Mouse (Mus musculus): ENCODE measurements around the gene Snx18. TPM values are rescaled to one million over a fixed set of nuclear protein-coding genes. Genes with fewer than 3 reads are reported as not detected.

The Snx18 gene
- polyA plus RNA-seq, 1 experiment from 2014 or later, result 15.3 TPM

DNA sequence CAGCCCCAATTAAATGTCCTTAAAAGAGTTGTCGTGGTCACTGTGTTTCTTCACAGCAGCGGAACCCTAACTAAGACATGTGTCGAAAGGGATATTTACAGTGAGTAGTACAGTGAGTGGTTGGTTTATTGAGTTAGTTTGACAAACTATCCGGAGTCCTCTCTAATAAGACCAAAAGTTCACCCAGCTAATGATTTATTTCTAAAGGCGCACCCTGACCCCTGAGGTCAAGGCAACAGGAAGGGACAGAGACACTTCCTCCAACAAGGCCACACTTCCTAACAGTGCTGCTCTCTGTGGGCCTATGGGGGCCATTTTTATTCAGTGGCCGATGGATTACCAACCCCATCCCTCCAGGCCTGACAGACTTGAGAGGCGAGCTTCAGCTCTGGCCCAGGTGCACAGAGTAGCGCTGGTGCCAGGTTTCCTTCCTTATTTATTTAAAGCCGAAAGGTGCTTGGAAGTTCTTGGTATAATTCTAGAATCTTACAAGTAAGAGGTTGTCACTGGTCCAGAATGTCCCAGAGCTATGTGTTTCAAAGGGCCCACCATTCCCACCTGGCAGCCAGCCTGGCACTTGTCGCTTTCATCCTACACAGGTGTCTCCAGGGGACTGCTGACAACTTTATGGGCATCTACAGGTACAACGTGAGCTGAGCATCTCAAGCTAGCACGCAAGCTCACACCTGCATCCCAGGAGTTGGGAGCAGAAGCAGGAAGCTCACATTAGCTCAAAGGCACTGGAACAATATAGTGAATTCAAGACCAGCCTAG lies 16.3 kb downstream of the Snx18 start:
- no peak overlapping the region for H3K4me3 ChIP-seq (ENCODE audit: low read length)
- H3K4me2 ChIP-seq (ENCODE audit: low read depth, low read length), result no peak overlapping the region
- no peaks in the 10 kb centered on the region for H3K36me3 ChIP-seq (ENCODE audit: control insufficient read depth, insufficient read depth, low read length)
- 76% methylated on average over 12 of the region's 12 CpGs for WGBS
- no peak overlapping the region for H3K27ac ChIP-seq (ENCODE audit: low read length)
- no peaks in the 10 kb centered on the region for H3K27me3 ChIP-seq (ENCODE audit: control insufficient read depth, insufficient read depth, low read depth, low read length)
- ATAC-seq (ENCODE audit: low read depth), result no peak
- H3K4me1 ChIP-seq (replicated peaks; ENCODE audit: control insufficient read depth, insufficient read depth, low read length), result peaks cover 56% of the 10 kb centered on the region
- H3K9ac ChIP-seq (ENCODE audit: low read length), result no peak overlapping the region
- no peaks in the 10 kb centered on the region for H3K9me3 ChIP-seq (ENCODE audit: control insufficient read depth, low read length)

DNA sequence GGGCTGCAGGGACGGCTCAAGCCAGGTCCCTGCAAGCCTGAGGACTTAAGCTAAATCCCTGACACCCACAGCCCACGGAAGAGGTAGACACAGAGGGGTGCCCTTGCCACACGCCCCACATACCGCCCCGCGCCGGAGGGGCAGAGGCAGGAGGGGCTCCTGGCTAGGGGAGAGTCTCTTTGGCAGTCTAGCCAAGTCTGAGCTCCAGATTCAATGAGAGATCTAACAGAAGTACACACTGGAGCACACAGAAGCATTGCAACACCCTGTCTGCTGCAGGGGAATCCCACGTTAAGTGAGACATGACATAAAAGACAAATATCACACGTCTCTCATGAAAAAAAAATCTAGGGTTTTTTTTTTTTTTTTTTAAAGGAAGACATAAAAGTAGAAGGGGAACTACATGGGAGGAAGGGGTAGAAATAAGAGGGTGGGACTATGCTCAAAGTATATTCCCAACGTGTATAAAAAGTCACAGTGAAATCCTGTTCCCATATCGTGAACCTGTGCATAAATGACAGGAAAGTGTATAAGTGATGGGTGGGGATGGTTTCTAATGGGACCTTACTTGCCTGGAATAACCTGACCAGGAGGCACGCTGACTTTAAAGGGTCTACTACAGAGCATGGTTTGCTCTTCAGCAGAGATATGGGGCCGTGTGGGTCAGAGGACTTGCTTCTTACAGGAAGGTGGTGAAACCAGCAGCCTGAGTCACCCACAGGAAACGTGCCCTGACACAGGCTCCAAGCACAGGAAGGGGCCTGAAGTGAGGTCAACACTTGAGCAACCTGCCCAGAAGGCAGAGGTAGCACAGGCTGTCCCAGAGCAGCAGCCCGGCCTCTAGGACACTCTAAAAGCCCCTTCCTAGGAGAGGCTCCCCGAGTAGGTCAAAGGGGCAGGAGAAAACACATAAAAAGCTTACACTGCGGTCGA lies 17.6 kb downstream of the Snx18 start:
- Histone ChIP-seq H3K9ac (ENCODE audit: low read length) (no peak overlapping the region), H3K4me2 (ENCODE audit: low read depth, low read length) (no peak overlapping the region), H3K9me3 (ENCODE audit: control insufficient read depth, low read length) (no peaks in the 10 kb centered on the region), H3K27ac (ENCODE audit: low read length) (no peak overlapping the region), H3K4me3 (ENCODE audit: low read length) (no peak overlapping the region), H3K27me3 (ENCODE audit: control insufficient read depth, insufficient read depth, low read depth, low read length) (no peaks in the 10 kb centered on the region), H3K36me3 (ENCODE audit: control insufficient read depth, insufficient read depth, low read length) (no peaks in the 10 kb centered on the region), H3K4me1 (replicated peaks; ENCODE audit: control insufficient read depth, insufficient read depth, low read length) (peaks cover 61% of the 10 kb centered on the region)
- 79% methylated on average over 18 of the region's 18 CpGs for WGBS
- ATAC-seq (ENCODE audit: low read depth), result no peak

DNA sequence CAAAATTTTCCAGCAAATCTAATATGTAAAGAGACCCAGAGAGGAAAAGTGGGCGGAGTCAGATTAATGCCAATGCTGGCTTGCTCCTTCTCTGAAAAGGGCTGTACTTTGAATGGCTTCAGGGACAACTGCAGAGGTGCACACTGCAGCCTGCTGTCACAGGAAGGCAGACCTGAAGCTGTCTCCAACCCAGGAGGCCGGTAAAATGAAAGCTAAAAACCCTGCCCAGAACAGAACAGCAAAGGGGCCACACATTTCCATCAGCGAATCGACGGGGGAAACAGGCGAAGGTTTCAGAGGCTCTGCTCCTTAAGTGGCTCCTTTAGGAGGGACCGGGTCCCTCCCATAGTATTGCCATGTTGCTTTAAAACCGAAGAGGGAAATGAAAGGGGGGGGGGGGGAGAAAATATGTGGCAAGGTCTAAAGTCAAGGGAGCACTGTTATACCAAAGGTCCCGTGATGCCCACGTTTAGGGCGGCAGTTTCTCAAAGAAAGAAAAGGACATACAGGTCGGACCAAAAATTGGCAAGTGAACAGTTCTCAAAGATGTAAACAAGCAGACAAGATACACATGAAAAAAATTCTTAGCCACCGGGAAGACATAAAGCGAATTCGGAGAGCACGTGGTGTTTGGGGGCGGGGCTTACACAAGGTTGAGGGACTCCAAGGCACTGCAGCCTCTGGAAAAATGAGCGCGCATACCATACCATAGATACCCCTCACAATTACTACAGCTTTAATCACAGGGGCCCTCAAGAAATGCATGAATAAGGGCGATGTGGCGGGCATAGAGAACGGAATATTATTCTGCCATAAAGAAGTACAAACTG lies 18.4 kb downstream of the Snx18 start:
- H3K27ac ChIP-seq (ENCODE audit: low read length), result no peak overlapping the region
- no peak for ATAC-seq (ENCODE audit: low read depth)
- H3K4me2 ChIP-seq (ENCODE audit: low read depth, low read length), result no peak overlapping the region
- no peaks in the 10 kb centered on the region for H3K36me3 ChIP-seq (ENCODE audit: control insufficient read depth, insufficient read depth, low read length)
- H3K9ac ChIP-seq (ENCODE audit: low read length), result no peak overlapping the region
- H3K4me1 ChIP-seq (replicated peaks; ENCODE audit: control insufficient read depth, insufficient read depth, low read length), result peaks cover 65% of the 10 kb centered on the region
- H3K4me3 ChIP-seq (ENCODE audit: low read length), result no peak overlapping the region
- 85% methylated on average over 22 of the region's 22 CpGs for WGBS
- H3K27me3 ChIP-seq (ENCODE audit: control insufficient read depth, insufficient read depth, low read depth, low read length), result no peaks in the 10 kb centered on the region
- no peaks in the 10 kb centered on the region for H3K9me3 ChIP-seq (ENCODE audit: control insufficient read depth, low read length)

DNA sequence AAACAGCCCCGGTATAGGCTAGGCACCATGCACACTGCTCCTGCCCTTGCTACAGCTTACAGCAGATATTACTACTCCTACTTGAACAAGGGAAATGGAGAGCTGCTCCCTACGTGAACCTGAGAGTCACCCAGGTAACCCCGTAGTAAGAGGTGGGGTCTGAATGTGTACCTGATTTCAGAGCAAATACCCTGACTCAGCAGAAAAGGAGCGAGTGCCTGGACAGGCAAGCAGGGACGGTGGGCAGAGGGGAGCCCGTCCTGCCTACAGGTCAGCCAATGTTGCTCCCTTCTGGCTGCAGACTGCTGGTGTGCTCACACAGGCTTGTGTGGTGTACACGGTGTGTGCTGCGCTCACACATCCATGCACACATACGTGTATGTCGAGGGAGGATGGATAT lies 20.7 kb downstream of the Snx18 start:
- no peak overlapping the region for H3K4me3 ChIP-seq (ENCODE audit: low read length)
- peaks cover 45% of the 10 kb centered on the region for H3K4me1 ChIP-seq (replicated peaks; ENCODE audit: control insufficient read depth, insufficient read depth, low read length)
- 72% methylated on average over 10 of the region's 10 CpGs for WGBS
- H3K36me3 ChIP-seq (ENCODE audit: control insufficient read depth, insufficient read depth, low read length), result peaks cover 7% of the 10 kb centered on the region; the same call in 1 of the 2 replicates
- H3K9me3 ChIP-seq (ENCODE audit: control insufficient read depth, low read length), result no peaks in the 10 kb centered on the region
- H3K4me2 ChIP-seq (ENCODE audit: low read depth, low read length), result no peak overlapping the region
- H3K27ac ChIP-seq (ENCODE audit: low read length), result no peak overlapping the region
- ATAC-seq (ENCODE audit: low read depth), result peak; percentile 14
- no peak overlapping the region for H3K9ac ChIP-seq (ENCODE audit: low read length)
- no peaks in the 10 kb centered on the region for H3K27me3 ChIP-seq (ENCODE audit: control insufficient read depth, insufficient read depth, low read depth, low read length)

DNA sequence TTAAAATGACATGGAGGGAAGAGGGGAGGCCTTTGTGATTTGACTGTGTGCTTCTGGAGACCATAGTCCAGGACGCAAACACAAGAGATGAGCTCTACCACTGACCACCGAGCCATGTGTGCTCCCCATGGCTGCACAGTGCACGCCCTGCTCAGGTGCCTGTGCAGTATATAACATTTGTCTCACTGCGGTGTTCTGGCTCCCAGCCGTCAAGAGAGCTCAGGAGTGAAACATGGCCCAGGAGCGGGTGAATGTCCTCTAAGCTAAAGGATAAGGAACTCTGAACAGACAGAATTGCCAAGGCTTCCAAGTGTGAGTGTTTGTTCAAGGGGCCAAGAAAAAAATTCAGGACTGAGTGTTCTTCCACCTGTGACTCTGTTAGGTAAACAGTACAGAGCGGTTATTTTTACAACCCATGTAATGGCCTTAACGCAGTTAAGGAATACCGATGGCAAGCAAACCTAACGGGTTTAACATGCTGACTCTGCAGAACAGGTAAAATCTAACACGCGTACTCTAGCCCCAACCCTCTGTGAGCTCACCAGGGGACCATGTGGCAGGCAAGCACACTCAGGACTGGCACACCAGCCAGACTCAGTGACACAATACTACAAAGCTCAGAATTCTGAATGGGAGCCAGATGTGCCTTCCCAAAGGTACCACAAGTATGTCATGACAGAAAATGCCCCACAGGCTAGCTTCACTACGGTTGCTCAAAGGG lies 21.4 kb downstream of the Snx18 start:
- no peaks in the 10 kb centered on the region for H3K27me3 ChIP-seq (ENCODE audit: control insufficient read depth, insufficient read depth, low read depth, low read length)
- peaks cover 44% of the 10 kb centered on the region for H3K4me1 ChIP-seq (replicated peaks; ENCODE audit: control insufficient read depth, insufficient read depth, low read length)
- H3K27ac ChIP-seq (ENCODE audit: low read length), result peak overlapping the region; percentile 67; the same call in 1 of the 2 replicates
- H3K9ac ChIP-seq (ENCODE audit: low read length), result no peak overlapping the region
- H3K4me3 ChIP-seq (ENCODE audit: low read length), result no peak overlapping the region
- ATAC-seq (ENCODE audit: low read depth), result peak; percentile 46
- no peaks in the 10 kb centered on the region for H3K9me3 ChIP-seq (ENCODE audit: control insufficient read depth, low read length)
- WGBS, result 53% methylated on average over 13 of the region's 13 CpGs
- H3K36me3 ChIP-seq (ENCODE audit: control insufficient read depth, insufficient read depth, low read length), result peaks cover 7% of the 10 kb centered on the region; the same call in 1 of the 2 replicates
- peak overlapping the region; percentile 21; the same call in 1 of the 2 replicates for H3K4me2 ChIP-seq (ENCODE audit: low read depth, low read length)

DNA sequence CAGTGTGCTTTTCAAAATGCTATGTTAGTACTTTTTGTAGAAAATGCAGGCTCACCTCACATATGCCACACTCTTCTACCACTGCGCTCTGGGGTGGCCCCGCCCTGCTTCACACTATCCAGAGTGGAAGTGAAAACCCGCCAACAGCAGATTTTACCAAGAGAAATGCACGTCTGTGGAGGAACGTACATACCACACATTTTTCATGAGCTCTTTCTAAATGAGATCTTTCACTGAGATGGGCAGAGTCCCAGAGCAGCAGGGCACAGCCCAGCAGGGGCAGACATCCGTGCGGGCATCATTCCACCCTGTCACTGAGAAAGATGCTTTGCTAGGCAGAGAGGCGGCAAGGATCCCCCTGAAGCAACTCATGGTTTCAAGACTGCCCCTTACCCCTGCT lies 22.4 kb downstream of the Snx18 start:
- H3K4me1 ChIP-seq (replicated peaks; ENCODE audit: control insufficient read depth, insufficient read depth, low read length), result peaks cover 40% of the 10 kb centered on the region
- H3K27ac ChIP-seq (ENCODE audit: low read length), result peak overlapping the region; percentile 34
- ATAC-seq (ENCODE audit: low read depth), result peak; percentile 49; the same call in 1 of the 2 replicates

DNA sequence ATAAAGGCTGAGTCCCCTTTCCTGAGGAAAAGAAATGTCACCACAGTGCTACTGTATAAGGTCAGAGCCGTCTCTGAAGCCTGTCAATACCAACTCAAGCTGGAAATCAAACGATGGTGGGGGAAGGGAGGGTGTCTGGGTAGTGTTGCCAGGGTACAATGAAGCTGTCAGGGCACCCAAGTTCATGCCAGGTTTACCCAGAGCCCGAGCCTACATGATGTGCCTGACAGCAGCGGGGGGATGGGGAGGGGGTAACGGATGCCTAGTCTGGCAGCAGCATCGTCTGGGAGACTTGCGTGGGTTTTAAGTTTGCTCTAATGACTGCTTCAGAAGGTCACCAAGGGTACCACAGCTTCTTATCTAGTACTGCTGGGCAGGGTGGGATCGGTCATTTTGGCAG lies 23.1 kb downstream of the Snx18 start:
- no peak for ATAC-seq (ENCODE audit: low read depth)
- Histone ChIP-seq H3K4me1 (replicated peaks; ENCODE audit: control insufficient read depth, insufficient read depth, low read length) (peaks cover 40% of the 10 kb centered on the region), H3K4me2 (ENCODE audit: low read depth, low read length) (no peak overlapping the region), H3K27ac (ENCODE audit: low read length) (0 out of 2 replicates have a peak overlapping the region, but pooled peaks have one; percentile 20), H3K27me3 (ENCODE audit: control insufficient read depth, insufficient read depth, low read depth, low read length) (no peaks in the 10 kb centered on the region), H3K9me3 (ENCODE audit: control insufficient read depth, low read length) (no peaks in the 10 kb centered on the region), H3K36me3 (ENCODE audit: control insufficient read depth, insufficient read depth, low read length) (peaks cover 10% of the 10 kb centered on the region), H3K9ac (ENCODE audit: low read length) (no peak overlapping the region), H3K4me3 (ENCODE audit: low read length) (no peak overlapping the region)
- WGBS, result 58% methylated on average over 8 of the region's 8 CpGs

More for the DNA sequence above, 22.4 kb downstream of the Snx18 start:
- Histone ChIP-seq H3K4me3 (ENCODE audit: low read length) (no peak overlapping the region), H3K36me3 (ENCODE audit: control insufficient read depth, insufficient read depth, low read length) (peaks cover 7% of the 10 kb centered on the region; the same call in 1 of the 2 replicates), H3K9ac (ENCODE audit: low read length) (no peak overlapping the region; the same call in 1 of the 2 replicates), H3K27me3 (ENCODE audit: control insufficient read depth, insufficient read depth, low read depth, low read length) (no peaks in the 10 kb centered on the region), H3K9me3 (ENCODE audit: control insufficient read depth, low read length) (no peaks in the 10 kb centered on the region), H3K4me2 (ENCODE audit: low read depth, low read length) (peak overlapping the region; percentile 21; the same call in 1 of the 2 replicates)
- WGBS, result 42% methylated on average over 8 of the region's 8 CpGs

DNA sequence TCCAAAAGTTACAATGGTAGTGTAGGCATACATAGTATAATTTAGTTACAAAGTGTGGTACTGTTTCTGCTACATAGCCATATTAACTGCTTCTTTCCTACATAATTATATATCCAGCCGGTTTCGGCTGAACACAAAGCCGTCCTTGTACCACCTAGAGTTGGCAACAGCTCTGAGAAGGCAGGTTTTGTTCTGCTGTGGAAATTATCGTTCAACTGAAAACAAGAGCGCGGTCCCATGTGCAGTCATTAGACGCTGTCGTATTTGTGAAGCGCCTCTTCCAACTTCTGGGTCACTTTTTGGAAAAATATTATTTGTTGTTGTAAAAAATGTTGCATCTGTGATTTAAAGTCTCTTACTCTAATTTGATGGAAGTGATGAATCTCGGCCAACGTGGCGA lies 24.0 kb downstream of the Snx18 start:
- Histone ChIP-seq H3K9ac (ENCODE audit: low read length) (no peak overlapping the region), H3K36me3 (ENCODE audit: control insufficient read depth, insufficient read depth, low read length) (peaks cover 11% of the 10 kb centered on the region), H3K4me3 (ENCODE audit: low read length) (no peak overlapping the region), H3K27ac (ENCODE audit: low read length) (no peak overlapping the region), H3K9me3 (ENCODE audit: control insufficient read depth, low read length) (no peaks in the 10 kb centered on the region), H3K27me3 (ENCODE audit: control insufficient read depth, insufficient read depth, low read depth, low read length) (no peaks in the 10 kb centered on the region), H3K4me2 (ENCODE audit: low read depth, low read length) (no peak overlapping the region), H3K4me1 (replicated peaks; ENCODE audit: control insufficient read depth, insufficient read depth, low read length) (peaks cover 44% of the 10 kb centered on the region)
- ATAC-seq (ENCODE audit: low read depth), result no peak
- 91% methylated on average over 12 of the region's 12 CpGs for WGBS
